Mouse (Mus musculus) A20 (cell line): ENCODE data around the gene Bub1b.
"Not testable (repeated sequence)": the region's sequence is repeated elsewhere in the genome, so short reads cannot be mapped to it uniquely, and the experiment has no call there.

Experiments
- DNase-seq: peaks from one replicate; pipeline ENCODE4 v3.0.0-alpha.2; 2011; ENCODE audit warnings: low read depth, low spot score

Bub1b gene

DNA sequence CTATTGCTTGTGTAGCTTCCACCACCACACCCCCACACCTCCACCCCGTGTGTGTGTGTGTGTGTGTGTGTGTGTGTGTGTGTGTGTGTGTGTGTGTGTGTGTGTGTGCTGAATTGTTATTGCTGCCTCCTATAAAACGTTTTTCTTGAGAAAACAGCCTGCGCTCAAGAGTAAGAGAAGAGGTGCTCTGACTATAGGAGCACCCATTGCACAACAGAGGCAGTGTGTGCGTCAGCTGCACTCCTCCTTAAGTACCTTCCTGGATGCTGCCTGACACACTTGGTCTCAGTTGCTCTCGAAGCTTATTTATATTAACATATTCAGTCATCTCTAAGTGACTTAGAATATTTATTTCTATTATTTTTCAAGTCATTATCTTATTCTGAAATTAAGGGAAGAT is 20.0 kb downstream of the Bub1b start:
- no peak for DNase-seq

DNA sequence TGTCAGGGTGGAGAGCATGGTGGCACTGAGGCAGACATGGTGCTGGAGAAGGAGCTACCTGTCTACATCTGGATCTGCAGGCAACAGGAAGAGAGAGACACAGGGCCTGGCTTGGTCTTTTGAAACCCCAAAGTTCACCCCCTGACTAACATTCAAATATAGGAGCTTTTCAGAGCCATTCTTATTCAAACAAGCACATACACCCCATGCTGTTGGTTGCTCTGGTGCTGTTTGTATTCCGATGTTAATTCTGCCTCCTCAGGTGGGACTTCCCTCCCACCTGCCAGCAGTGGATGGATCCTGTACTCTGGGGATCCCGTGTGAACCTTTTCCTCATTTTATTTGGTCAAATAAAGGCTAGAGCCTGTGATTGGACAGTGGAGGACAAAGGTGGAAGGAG is 22.1 kb downstream of the Bub1b start:
- DNase-seq: no peak

DNA sequence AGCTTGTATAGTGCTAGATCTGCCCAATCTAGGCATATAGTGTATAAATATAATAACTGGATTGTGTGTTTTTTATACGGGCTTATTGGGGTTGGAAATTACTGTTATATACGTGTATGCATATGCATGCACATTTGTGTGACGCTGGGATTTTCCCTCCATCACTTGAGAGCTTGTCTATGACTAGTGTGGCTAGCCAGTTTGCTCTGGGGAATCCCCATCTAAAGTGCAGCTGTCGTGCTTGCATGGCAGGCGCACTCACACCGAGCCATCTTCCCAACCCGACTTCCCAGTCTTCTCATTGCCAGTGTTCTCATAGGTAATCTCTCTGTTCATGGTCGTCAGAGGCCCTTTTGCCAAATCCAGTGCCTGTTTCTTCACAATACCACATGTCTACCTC is 22.6 kb downstream of the Bub1b start:
- peak; percentile 52 for DNase-seq

DNA sequence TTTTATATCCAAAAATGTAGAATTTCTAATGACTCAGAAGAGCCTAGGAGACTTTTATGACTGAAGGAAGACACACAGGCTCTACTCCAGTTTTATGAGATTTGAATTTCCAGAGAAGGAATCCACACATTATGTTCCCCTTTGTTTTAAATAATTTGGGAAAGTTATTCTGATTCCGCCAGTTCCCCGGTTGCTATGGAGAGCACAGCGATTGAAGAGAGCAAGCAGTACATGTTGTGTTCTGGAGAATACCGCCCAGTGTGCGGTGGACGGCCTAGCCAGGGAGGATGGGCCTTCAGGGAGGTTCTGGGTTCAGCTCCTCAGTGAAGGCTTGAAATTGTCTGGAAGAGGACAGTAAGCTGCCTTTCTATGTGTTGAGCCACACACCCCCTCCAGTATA is 31.3 kb downstream of the Bub1b start:
- no peak for DNase-seq

DNA sequence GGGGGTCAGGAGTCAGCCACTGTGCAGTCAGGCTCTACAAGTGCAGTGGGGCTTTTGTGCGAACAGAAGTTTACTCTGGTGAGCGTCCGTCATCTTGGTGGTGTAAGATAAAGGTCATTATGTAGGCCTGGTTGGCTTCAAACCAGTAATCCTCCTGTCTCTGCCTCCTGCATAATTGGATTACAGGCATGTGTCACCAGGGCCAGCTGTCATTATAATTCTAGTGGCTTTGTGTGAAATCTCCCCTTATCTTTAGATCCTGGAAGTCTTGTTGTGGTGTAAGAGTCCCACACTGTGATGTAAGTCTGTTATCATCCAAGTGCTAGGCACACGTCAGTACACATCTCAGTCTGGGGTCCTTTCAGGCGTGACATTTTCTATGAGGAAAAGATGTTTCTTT is 35.4 kb downstream of the Bub1b start:
- no peak for DNase-seq

DNA sequence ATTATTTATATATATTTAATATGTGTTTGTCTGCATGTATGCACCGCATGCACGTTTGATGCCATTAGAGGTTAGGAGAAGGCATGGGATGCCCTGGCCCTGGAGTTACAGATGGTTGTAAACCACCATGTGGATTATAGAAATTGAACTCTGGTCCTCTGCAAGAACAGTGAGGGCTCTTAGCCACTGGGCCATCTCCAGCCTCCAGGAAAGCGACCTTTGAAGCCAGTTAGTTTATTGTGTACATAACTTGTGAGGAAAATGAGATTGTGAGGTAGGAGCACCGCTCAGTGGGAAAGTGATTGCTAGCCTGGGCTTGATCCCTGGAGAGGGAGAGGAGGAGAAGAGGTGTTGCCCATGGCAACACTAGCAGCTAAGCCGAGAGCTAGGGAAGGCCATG is 39.2 kb downstream of the Bub1b start:
- no peak for DNase-seq

DNA sequence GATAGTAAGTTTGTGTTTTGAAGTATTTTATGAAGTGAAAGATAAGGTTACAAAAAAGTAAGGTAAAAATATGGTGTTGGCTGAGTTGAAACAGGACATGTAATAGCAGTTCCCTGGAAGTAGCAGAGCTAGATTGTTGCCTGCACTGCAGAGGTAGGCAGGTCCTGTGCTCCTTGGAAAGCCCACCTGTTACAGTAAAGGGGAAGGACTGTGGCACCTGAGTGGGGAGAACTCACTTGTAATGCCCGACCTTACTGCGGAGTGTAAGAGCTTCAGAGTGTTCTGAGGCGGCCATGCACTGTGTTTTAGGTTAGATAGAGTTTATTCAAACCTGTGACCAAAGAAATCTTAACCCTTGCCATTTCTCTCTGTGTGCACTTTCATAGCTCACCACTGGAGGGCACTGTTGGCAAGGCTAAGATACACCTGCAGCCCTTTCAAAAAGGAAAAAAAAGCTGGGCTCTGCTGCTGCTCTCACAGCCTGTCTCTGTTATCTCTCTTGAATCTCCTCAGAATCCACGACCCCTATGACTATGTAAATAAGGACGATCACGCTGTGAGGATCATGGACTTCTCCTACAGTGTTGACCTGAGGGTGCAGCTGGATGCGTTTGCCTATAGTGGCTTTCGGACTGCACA is 40.0 kb downstream of the Bub1b start:
- DNase-seq: peak; percentile 57

DNA sequence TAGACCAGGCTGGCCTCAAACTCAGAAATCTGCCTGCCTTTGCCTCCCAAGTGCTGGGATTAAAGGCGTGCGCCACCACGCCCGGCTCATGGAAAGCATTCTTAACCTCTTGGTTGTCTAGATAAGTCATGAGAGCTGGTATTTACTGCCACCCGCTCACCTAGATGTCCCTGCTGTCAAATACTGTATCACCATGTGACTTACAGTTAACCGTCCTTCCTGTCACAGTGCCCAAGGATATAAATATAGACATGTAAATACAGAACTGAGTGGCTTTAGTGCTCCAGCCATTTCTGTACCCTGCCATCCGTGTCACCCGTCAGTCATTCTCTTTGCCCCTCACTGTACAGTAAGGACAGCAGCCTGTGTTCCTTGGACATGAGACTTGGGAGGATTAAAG is 40.7 kb downstream of the Bub1b start:
- no peak for DNase-seq

DNA sequence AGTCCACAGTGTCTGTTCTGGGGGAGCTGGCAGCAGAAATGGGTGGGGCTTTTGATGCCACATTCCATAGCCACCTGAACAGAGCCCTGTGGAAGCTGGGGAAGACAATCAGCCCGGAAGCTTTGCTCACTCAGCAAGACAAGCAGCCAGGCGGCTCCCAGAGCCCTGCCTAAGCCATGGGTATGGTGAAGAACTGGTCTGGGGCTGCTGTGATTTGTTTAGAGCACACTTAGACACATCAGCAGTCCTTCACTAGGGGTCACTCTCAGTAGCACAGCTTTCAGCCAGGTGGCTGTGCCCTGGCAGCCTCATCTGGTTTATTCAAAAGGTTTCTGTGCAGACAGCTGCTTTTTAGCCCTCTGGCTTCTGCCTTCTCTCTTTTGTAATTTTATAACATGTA is 43.1 kb downstream of the Bub1b start:
- DNase-seq: no peak

DNA sequence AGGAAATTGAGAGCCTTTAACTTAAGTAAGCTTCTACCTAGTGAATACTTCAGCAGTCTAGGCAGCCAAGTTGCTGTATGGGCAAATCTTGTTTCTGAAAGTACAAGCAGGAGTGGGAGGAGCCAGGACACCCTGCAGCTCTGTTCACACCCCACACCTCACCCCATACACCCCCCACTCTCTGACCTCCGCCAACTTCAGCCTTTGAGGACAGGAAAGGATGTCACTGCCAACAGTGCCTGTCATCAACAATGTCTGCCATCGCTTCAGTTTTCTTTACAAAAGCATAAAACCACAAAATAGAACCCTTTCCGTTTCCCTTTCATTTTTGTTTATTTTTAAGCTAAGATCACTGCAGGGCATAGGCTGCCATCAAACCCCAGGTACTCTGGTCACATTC is 44.4 kb downstream of the Bub1b start:
- no peak for DNase-seq

DNA sequence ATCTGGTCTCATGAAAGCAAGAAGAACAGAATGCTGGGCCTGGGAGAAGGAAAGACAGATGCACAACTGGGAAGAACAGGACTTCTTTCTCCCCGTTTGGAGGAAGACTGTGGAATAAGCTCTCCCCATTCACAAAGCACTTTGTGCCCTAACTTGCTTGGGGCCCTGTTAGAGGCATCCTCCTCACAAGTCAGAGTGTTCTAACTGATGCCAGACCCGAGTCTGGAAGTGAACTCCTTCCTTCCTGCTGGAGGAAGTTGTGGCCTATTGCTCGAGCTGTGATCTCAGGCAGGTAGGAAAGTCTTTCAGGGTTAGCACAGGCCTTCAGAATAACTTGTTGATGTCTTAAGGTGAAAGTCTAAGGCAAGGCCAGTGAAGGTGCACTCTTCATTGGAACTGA is 44.9 kb downstream of the Bub1b start:
- no peak for DNase-seq

DNA sequence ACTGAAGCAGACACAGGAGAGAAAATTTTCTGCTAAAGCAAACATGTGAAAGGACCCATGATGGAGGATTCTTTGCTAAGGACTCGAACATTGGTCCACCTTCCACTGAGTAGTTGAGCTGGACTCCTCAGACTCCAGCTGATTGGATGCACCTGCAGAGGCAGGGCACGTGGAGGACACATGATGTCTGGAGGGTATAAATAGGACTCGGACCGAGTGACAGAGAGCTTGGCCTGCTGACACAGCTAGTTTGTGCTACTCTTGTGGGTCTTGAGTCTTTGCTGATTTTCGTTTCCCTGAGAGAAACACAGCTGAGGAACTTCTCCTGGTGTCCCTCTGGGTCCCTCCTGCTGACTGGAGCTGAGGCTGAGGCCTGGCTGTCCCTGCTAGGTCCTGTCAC is 48.7 kb downstream of the Bub1b start:
- no peak for DNase-seq

DNA sequence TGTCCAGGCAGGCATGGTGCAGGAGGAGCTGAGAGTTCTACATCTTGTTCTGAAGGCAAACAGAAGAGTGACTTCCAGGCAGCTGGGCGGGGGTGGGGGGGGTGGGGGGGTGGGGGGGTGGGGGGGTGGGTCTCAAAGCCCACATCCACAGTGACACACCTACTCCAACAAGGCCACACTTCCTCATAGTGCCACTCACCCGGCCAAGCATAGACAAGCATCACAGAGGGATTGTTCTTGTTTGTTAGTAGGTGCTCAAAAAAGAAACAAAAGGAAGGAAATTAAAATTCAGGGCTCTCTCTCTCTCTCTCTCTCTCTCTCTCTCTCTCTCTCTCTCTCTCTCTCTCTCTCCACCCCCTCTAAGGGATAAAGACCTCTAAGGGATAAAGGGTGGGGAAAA is 52.7 kb downstream of the Bub1b start:
- DNase-seq: not testable (repeated sequence)

DNA sequence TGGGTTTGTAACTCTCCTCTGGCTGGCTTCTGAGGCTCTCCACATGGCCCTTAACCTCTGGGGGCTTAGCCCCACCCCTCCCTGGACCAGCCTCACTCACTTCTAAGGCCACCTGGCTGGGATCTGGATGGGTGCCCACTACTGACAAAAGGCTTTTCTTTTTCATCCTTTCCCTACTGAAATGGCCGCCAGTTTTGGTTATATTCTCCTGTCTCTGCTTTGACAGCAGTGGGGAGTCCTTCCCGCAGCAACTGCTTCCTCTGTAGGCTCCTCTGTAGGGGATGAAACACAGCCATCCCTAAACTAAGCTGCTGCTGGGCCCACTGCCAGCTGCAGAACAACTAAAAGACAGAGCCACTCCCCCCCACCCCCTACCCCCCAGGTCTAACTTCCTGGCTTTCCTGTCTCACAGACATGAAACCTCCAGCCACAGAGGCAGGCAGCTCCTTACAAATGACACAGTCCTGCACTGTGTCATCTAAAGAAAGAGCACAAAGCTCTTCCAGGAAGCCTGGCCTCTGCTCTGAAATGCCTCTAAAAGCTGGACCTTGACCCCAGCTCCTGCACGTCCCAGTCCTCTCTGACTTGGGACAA is 58.8 kb downstream of the Bub1b start:
- no peak for DNase-seq

DNA sequence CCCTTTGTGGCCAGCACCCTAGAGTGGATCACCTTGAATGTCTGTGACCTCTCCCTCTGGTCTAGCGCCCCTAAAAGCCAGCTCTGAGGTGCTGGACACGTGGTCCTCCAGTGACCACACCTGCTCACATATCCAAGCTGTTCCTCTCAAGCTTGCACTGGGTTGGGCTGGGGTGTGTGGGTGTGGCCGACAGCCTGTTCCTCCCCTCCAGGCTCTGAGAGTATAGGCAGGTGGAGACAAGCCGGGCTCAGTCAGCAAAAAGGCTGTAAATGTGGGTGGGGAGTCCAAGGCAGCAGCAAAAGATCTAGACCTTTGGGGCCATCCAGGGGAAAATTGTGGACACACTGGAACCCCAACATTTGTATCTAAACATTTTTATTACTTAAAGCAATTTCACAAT is 60.4 kb downstream of the Bub1b start:
- DNase-seq: no peak

DNA sequence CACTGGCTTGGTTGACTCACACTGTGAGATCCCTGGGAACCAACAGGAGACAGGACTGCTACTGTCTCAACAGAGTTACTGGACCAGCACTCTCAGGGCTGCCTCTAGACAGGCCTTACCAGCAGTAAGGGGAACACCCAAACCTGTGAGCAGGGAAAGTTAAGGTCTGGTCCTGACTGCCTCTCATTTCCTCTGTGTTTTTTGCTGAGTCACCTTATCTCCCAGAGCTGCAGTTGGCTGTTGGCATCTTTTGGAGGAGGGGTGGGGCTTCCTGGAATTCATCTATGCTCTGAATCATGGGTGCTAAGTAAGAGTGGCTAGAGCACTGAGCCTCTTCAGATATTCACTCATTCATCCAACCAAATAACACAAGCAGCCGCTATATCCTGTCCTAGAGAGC is 61.1 kb downstream of the Bub1b start:
- peak; percentile 36 for DNase-seq

DNA sequence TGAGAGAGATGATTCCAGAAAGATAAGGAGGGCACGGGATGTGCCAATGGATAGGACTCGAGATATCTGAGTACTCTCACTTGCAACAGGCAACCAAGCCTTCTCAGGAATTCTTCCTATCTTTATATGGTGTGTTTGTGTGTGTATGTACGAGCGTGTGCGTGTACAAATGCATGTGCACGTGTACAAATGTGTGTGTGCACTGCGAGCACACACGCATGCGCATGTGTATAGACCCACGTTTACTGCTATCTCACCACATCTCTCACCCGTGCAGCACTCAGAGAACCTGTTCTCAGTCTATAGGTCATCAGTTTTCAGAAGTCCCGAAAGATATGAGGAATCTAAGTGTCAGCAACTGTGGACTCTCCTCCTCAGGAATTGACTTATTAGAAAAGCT is 61.5 kb downstream of the Bub1b start:
- DNase-seq: peak; percentile 23

DNA sequence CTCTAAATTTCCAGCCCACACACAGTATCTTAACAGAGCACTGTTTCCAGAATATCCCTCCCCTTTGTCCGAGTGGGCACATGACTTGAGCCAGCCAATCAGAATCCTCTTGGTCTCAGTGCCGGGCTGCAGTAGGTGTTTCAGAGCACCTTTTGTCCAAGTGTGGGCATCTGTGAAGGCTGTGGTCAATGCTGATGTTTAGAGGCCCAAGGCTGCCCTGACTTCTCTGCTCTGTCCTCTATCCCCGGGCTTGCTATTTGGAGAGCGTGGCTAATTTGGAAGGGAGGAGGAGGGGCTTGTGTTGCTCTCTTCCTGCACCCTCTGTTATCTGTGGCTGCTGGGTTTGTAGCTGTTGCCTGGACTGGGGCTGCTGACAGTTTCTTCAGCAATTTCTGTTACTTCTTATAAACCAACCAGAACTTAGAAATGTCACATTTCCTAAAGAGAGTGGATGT is 62.0 kb downstream of the Bub1b start:
- DNase-seq: peak; percentile 67

DNA sequence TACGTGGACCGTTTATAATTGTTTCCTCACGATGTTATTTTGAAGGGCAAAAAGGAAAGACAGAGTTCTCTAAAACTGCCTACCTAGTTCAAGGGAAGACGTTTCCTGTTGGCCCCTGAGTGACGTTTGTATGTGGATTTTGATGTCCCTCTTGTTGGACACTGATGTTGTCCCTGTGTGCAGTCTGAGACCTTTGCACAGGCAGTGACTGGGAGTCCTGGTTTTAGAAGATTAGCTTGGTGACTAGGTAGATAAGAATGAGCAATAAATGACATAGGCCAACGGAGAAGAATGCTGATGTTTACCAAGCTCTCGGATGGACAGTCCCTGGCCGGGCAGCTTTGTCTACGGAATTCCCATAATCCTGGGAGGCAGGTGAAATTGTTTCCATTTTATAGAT is 63.9 kb downstream of the Bub1b start:
- DNase-seq: no peak

DNA sequence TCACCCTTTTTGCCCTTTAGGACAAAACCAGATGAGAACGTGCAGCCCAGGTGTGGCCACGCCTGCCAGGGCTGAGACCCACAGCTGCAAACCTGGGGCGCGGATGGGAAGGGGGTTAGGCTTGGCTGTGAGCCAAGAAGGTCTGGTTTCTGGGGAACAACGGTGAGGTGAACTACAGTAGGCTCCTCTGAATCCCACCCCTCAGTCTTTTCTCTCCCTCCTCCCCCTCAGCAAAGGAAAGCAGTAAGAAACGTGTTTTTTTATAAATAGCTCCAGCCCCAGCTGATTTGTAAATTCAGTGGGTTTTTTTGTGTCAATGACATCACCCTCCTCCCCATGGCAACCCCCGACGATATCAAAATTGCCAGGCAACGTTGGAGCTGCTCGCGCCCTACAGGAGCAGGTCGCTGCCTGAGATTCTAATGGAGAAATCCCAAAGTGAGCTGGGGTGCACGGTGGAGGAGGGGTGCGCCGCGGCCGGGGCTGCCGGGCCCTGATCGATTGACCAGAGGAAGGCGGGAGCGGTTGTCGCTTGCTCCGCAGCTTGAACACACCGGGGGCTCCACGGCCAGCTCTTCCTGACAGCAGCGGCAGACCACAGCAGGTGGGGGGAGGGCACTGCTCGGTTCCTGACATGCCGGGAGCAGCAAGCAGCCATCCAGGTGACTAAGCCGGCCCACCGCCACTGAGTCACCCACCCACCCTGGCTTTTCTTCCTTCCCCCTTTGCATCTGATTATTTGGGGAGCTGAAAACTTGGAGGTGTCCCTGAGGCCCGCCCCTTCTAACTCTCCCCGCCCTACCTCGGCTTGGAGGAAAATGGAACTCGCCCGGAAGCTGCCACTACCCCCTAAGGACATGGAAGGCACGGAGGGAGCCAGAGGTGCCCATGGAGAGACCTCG is 65.1 kb downstream of the Bub1b start, which contains the start of gene Pak6:
Gene Pak6 (plus strand): TSS at position 402 of the 902 bp plus-strand sequence.
- peak; percentile 66 for DNase-seq

DNA sequence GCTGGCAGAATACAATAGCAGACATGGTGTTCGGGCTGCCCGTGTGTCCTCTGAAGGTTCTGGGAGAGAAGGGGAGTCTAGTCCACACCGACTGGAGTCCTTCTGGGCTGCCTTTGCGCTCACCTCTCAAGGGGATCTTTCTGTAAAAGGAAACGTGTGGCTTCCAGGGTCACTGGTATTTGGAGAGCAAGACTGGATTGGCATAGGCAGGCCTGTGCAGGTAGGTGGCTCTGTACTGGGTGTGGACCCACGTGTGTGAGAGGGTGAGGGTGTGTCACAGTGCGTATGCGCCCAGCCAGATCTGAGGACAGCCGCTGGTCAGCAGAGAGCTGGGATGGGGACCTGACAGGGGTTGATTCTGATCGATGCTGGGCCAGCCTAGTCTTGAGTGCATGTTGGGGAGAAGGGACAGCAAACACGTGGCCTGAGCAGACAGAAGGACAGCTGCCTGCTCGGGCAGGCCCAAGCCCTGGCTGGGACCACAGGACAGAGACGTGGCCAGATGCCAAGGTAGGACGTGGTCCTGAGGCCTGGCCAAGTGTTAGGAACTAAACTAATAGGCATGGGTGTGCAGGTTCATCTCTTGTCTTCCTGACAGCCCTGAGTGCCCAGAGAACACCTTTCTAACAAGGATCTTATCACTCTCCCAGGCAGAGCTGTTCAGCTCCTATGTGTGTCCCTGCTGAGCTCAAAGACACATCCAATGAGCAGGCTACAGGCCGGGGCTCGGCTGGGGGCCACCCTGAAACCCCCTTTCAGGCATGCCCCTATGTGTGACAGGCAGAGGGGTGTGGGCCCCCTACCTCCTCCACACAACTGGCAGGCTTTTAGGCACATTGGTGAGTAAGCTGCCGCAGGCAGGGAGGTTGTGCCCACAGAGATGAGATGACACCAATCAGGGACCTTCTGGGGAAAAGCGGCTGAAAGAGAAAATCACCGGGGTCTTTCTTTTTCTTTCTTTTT is 66.1 kb downstream of the Bub1b start:
- no peak for DNase-seq
